Mouse (Mus musculus) cerebellum, adult 2 months (tissue): ENCODE data around the gene Hdac1. TPM values are rescaled to one million over a fixed set of nuclear protein-coding genes. Genes with fewer than 3 reads are reported as not detected.

Experiments used
- DNase-seq, 2 experiments: peaks; one replicate each; pipeline ENCODE4 v3.0.0; 2021
- H3K27ac ChIP-seq: fragments of 200-500 bp; 2 replicates; pipeline ENCODE4 v1.5.1; 2012; ENCODE audit warnings: low read length, control low read depth, inconsistent platforms; ENCODE audit not compliant: insufficient read depth
- H3K27me3 ChIP-seq: fragments of 200-500 bp; 2 replicates; pipeline ENCODE4 v1.6.1; 2012; ENCODE audit warnings: inconsistent platforms, mild to moderate bottlenecking, low read length, moderate library complexity; ENCODE audit not compliant: control insufficient read depth, insufficient read depth
- H3K4me1 ChIP-seq: fragments of 200-500 bp; 2 replicates; pipeline ENCODE4 v1.6.1; 2011; ENCODE audit warnings: low read length; ENCODE audit not compliant: control insufficient read depth, insufficient read depth
- H3K4me3 ChIP-seq: fragments of 200-500 bp; replicated peaks from 2 replicates; pipeline ENCODE3; 2011; ENCODE audit warnings: mild to moderate bottlenecking, low read depth, low read length, control low read depth; ENCODE audit not compliant: insufficient read depth
- CTCF ChIP-seq: fragments of 200-500 bp; IDR thresholded peaks from 2 replicates; pipeline ENCODE4 v1.5.1; 2011; ENCODE audit warnings: low read depth, mild to moderate bottlenecking, control low read depth, low read length, moderate library complexity, borderline replicate concordance; ENCODE audit not compliant: insufficient read depth
- POLR2A ChIP-seq: fragments of 200-500 bp; IDR thresholded peaks from 2 replicates; pipeline ENCODE4 v1.6.1; 2011; ENCODE audit warnings: low read length, control low read depth, borderline replicate concordance; ENCODE audit not compliant: insufficient read depth
- WGBS: fragments of 180-500 bp; shearing (Covaris S2); methylation state at CpG from one replicate; pipeline ENCODE4 v1.1.7; 2018; 5-methylcytosine and 5-hydroxymethylcytosine counted together
- polyA plus RNA-seq: library from polyadenylated mRNA; depleted of rRNA; stranded (reverse); fragments of >200 nt; gene quantifications from 2 replicates; pipeline ENCODE4 v1.2.3, GENCODE M21; 2012; rRNA removed

Gene Hdac1
- polyA plus RNA-seq, 1 experiment = 61.5 TPM

GRCm38 (mm10) chr4:129495672-129496562 lies 46.6 kb downstream of the Hdac1 start:
- Histone ChIP-seq H3K27ac (no peak overlapping the region), H3K27me3 (no peaks in the 10 kb centered on the region), H3K4me3 (no peak overlapping the region), H3K4me1 (no peaks in the 10 kb centered on the region)
- WGBS = 35% methylated on average over 16 of the region's 16 CpGs
- no peak for DNase-seq
- TF ChIP-seq POLR2A (no peak), CTCF (0 out of 2 replicates have a peak, but pooled peaks have one; percentile 23)

DNA sequence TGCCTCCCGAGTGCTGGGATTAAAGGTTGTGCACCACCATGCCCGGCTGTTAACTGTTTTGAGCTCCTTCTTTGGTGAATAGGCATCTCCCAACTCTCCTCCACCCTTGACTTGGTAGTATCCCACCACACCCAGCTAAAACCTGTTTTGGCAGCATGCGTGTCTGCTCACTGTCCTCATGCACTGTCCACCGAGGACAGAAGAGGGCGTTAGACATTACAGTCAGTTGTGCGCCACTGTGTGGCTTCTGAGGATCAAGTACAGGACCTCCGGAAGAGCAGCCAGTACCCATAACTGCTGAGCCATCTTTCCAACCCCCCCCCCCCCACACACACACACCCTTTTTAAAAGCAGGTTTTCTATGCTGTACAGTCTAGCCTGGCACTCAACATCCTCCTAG lies 47.8 kb downstream of the Hdac1 start:
- no peak for TF ChIP-seq POLR2A
- TF ChIP-seq CTCF = no peak
- no peaks in the 10 kb centered on the region for H3K27me3 ChIP-seq
- H3K4me3 ChIP-seq = no peak overlapping the region
- WGBS = 68% methylated on average over 7 of the region's 7 CpGs
- no peak overlapping the region for H3K27ac ChIP-seq
- no peak for DNase-seq
- H3K4me1 ChIP-seq = no peaks in the 10 kb centered on the region

DNA sequence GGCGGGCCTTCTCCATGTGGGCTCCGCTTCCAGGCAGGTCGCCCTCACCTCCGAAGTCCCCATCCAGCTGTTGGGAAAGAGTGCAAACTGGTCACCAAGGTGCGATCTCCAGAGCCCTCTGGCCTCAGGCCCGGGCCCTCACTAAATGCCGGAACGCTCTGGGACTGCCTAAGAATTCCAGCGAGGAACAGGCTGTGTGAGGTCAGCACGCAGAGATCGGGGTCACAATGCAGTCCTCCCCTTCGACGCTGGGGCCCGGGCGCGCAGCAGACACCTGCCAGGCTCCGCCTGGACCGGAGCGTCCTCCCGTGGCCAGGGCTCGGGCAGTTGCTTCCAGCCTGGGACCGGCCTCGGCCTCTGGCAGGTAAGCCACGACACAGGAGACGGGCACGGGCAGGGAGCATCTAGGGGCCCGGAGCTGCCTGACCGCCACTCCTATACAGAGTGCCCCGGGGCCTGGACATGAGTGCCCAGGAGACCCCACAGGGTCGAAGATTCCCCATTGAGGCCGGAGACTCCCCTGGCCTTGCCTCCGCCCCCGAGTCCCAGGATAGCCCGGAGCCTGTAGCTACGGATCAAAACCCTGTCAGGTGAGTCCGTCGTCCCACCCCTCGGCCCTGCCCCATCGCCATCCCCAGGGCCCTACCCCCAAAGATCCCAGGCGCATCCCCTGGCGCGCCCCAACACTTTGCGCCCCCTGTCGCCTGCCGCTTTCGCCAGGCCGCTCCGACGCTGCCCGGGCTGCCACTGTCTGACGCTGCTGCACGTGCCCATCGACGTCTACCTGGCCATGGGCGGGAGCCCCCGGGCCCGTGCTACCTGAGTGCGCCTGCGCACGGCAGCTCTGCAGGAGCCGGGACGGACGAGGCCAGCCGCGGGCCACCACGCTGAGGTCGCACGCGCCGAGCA lies 51.3 kb downstream of the Hdac1 start, which contains the start of the genes Tssk3 and Fam229a:
Gene Tssk3 (minus strand): TSS at position 51 of the 909 bp plus-strand sequence.
Gene Fam229a (plus strand): TSS at position 219 of the 909 bp plus-strand sequence.
- DNase-seq = peak; percentile 55 to 56
- Histone ChIP-seq H3K27ac (no peak within 1 kb of the TSS), H3K27me3 (no peaks in the 10 kb centered on the region), H3K4me3 (peak within 1 kb of the TSS; percentile 11), H3K4me1 (no peaks in the 10 kb centered on the region)
- TF ChIP-seq CTCF (no peak), POLR2A (no peak)
- WGBS = 7% methylated on average over 70 of the region's 70 CpGs

GRCm38 (mm10) chr4:129481090-129481489 lies 61.4 kb downstream of the Hdac1 start:
- WGBS = 96% methylated on average over 1 of the region's 1 CpGs
- no peaks in the 10 kb centered on the region for H3K27me3 ChIP-seq
- H3K4me3 ChIP-seq = no peak overlapping the region
- TF ChIP-seq CTCF (no peak), POLR2A (no peak)
- H3K4me1 ChIP-seq = no peaks in the 10 kb centered on the region; the same call in 1 of the 2 replicates
- DNase-seq = no peak
- no peak overlapping the region for H3K27ac ChIP-seq

DNA sequence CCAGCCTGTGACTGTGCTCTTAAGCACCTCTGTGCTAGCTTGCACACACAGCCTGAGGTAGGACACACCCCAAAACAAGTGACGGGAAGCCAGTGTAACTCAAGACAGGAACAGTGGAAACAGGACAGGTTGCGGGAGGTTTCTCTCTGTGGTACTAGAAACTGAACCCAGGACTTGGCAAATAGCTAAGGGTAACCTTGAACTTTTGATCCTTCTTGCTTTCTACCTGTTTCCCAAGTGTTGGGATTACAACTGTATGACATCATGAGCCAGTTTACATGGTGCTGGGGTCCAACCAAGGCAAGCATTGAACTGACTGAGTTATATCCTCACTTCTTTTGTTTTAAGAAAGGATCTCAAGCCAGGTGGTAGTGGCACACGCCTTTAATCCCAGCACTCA lies 62.6 kb downstream of the Hdac1 start:
- Histone ChIP-seq H3K4me1 (no peaks in the 10 kb centered on the region; the same call in 1 of the 2 replicates), H3K4me3 (no peak overlapping the region), H3K27me3 (no peaks in the 10 kb centered on the region), H3K27ac (no peak overlapping the region)
- no peak for TF ChIP-seq CTCF
- TF ChIP-seq POLR2A = no peak
- WGBS = 95% methylated on average over 3 of the region's 3 CpGs
- no peak for DNase-seq

DNA sequence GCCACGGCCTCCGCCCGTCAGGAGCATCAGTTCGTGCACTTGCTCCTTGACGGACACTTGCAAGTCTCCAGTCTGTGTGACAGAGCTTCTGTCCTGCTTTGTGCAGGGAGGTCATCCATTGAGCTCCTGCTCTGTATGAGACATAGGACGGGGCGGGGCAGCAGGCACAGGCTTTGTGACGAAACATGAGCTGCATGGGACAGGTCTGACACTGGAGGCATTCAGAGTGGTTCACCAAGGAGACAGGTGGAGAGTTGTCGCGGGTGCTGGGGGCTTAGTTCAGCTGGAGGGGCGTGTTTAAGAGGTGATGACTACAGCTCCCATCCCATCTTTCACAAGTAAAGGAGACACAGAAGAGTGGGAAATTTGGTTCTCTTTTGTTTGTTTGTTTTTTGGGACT lies 66.5 kb downstream of the Hdac1 start:
- no peak for TF ChIP-seq CTCF
- no peak for TF ChIP-seq POLR2A
- WGBS = 90% methylated on average over 11 of the region's 11 CpGs
- Histone ChIP-seq H3K4me3 (no peak overlapping the region), H3K4me1 (no peaks in the 10 kb centered on the region; the same call in 1 of the 2 replicates), H3K27me3 (no peaks in the 10 kb centered on the region), H3K27ac (no peak overlapping the region)
- no peak for DNase-seq

Other genes with a start within 250 kb of the Hdac1 start
- gene Rbbp4, start 207.3 kb downstream of the Hdac1 start, polyA plus RNA-seq = 70.9 and 73.7 TPM in 2 replicates
- 31.2 and 35.3 TPM in 2 replicates for gene Zbtb8os, start 207.0 kb downstream of the Hdac1 start, polyA plus RNA-seq
- gene Zbtb8a, start 164.6 kb downstream of the Hdac1 start, polyA plus RNA-seq = 10.6 and 12.9 TPM in 2 replicates
- 2.1 and 2.2 TPM in 2 replicates for gene Zbtb8b, start 101.9 kb downstream of the Hdac1 start, polyA plus RNA-seq
- 33.9 and 37.3 TPM in 2 replicates for gene Bsdc1, start 81.1 kb downstream of the Hdac1 start, polyA plus RNA-seq
- 0.16 TPM in 2 replicates for gene Tssk3, start 51.7 kb downstream of the Hdac1 start, polyA plus RNA-seq
- 0.67 and 0.92 TPM in 2 replicates for gene Fam229a, start 51.5 kb downstream of the Hdac1 start, polyA plus RNA-seq
- 68.0 and 70.0 TPM in 2 replicates for gene Marcksl1, start 29.1 kb downstream of the Hdac1 start, polyA plus RNA-seq
- 0.92 and 1.00 TPM in 2 replicates for gene Lck, start 30.9 kb upstream of the Hdac1 start, polyA plus RNA-seq
- 0.26 and 0.40 TPM in 2 replicates for gene Fam167b, start 35.8 kb upstream of the Hdac1 start, polyA plus RNA-seq
- 231 and 232 TPM in 2 replicates for gene Eif3i, start 57.9 kb upstream of the Hdac1 start, polyA plus RNA-seq
- gene Tmem234, start 58.0 kb upstream of the Hdac1 start, polyA plus RNA-seq = 143 and 144 TPM in 2 replicates
- 8.8 and 10.6 TPM in 2 replicates for gene Dcdc2b, start 71.5 kb upstream of the Hdac1 start, polyA plus RNA-seq
- gene Iqcc, start 76.4 kb upstream of the Hdac1 start, polyA plus RNA-seq = 37.1 and 40.6 TPM in 2 replicates
- gene Ccdc28b, start 81.2 kb upstream of the Hdac1 start, polyA plus RNA-seq = 184 and 201 TPM in 2 replicates
- gene Txlna, start 98.4 kb upstream of the Hdac1 start, polyA plus RNA-seq = 40.0 and 40.6 TPM in 2 replicates
- 55.3 and 56.9 TPM in 2 replicates for gene Kpna6, start 130.1 kb upstream of the Hdac1 start, polyA plus RNA-seq
- 13.2 and 13.8 TPM in 2 replicates for gene Tmem39b, start 154.1 kb upstream of the Hdac1 start, polyA plus RNA-seq
- 42.0 and 42.5 TPM in 2 replicates for gene Khdrbs1, start 199.6 kb upstream of the Hdac1 start, polyA plus RNA-seq